Mouse (Mus musculus): Measurements from ENCODE around the gene Fat2. TPM values are rescaled to one million over a fixed set of nuclear protein-coding genes. Genes with fewer than 3 reads are reported as not detected.
A peak's percentile ranks its signal among the peaks of the same experiment; 100 is the strongest.

Gene Fat2
- polyA plus RNA-seq, 1 experiment from 2014 or later, result 0.10 TPM

DNA sequence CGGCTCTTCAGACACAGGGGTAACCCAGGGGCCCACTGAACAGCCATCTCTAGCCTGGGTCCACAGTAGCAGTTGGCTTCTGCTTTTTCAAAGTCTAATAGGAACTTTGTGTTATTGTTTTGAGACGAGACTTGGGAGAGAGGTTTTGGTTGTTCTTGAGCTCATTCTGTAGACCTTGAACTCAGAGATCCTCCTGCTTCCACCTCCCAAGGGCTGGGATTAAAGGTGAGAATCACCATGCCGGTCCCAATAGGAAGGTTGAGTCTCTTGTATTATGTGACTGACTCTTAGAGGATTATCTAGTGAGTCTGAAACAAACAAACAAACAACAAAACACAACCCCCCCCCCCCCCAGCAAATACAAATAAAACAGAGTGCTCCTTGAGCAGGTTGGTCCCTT lies 117.9 kb downstream of the Fat2 start:
- no peaks in the 10 kb centered on the region for H3K9me3 ChIP-seq (replicated peaks)
- peaks cover 42% of the 10 kb centered on the region for H3K36me3 ChIP-seq
- no peak for ATAC-seq (ENCODE audit: low FRiP score)
- H3K4me2 ChIP-seq (replicated peaks), result no peak overlapping the region
- no peak overlapping the region for H3K4me3 ChIP-seq
- 93% methylated on average over 3 of the region's 3 CpGs for WGBS
- no peak overlapping the region for H3K9ac ChIP-seq
- no peaks in the 10 kb centered on the region for H3K27me3 ChIP-seq
- H3K27ac ChIP-seq, result no peak overlapping the region
- H3K4me1 ChIP-seq, result no peaks in the 10 kb centered on the region

DNA sequence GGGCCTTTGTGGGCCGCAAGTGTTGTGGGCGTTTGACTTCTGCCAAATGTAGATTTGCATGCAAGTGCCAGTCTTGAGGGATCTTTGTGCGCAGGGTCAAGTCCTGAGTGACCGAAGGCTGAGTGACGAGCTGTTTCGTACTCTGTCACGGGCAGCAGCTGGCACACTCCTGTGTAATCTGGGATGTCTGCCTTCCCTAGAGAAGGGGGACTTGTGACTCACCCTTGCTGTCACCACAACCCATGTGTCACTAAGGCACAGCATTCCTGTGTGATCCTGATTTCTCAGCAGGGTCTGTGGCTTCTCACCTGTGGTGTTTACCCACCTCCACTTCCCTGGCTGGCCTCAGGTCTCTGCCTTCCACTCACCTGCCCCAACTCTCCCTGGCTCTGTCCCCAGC lies 118.5 kb downstream of the Fat2 start:
- Histone ChIP-seq H3K27ac (no peak overlapping the region), H3K4me1 (no peaks in the 10 kb centered on the region), H3K27me3 (no peaks in the 10 kb centered on the region), H3K4me3 (no peak overlapping the region), H3K36me3 (peaks cover 36% of the 10 kb centered on the region), H3K4me2 (replicated peaks) (no peak overlapping the region), H3K9ac (no peak overlapping the region), H3K9me3 (replicated peaks) (peaks cover 1% of the 10 kb centered on the region; the same call in 1 of the 2 replicates)
- 97% methylated on average over 7 of the region's 7 CpGs for WGBS
- no peak for ATAC-seq (ENCODE audit: low FRiP score)

DNA sequence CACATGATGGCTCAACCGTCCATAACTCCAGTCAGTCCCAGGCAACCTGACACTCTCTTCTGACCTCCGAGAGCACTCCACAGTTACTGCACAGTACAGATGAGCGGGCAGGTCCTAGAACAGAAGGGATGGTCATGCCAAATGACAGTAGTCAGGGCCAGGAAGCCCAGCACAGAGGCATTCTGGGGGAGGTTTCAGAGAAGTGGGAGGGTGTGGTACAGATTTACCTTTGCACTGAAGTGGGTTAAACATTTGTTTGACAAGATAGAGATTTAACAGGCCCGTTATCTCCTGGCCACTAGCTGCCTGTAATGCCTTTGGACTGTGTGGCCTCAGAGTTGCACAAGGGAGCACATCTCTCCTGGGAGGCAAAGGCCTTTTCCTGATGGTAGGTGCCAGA lies 118.9 kb downstream of the Fat2 start:
- WGBS, result 87% methylated on average over 4 of the region's 4 CpGs
- H3K9me3 ChIP-seq (replicated peaks), result peaks cover 6% of the 10 kb centered on the region; the same call in 1 of the 2 replicates
- no peaks in the 10 kb centered on the region for H3K4me1 ChIP-seq
- peaks cover 32% of the 10 kb centered on the region for H3K36me3 ChIP-seq
- no peak overlapping the region for H3K4me3 ChIP-seq
- no peaks in the 10 kb centered on the region for H3K27me3 ChIP-seq
- ATAC-seq (ENCODE audit: low FRiP score), result no peak
- no peak overlapping the region for H3K4me2 ChIP-seq (replicated peaks)
- no peak overlapping the region for H3K27ac ChIP-seq
- no peak overlapping the region for H3K9ac ChIP-seq

DNA sequence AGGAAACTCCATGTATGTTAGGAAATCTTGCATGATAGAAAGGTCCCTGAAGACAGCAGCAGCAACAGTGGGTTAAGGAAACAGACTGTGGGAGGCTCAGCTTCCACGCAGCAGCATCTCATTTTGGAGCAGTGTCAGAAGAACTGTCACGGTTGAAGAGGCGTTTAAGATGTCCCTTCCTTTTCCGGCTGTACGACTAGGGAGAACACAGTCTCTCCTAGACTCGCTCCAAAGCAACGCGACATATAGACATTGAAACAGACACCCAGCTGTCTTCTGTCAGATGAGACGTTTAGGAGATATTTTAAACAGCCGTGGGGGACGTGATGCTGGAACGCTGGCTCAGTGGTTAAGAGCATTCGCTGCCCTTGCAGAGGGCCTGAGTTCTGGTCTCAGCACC lies 119.5 kb downstream of the Fat2 start:
- Histone ChIP-seq H3K4me1 (no peaks in the 10 kb centered on the region), H3K27me3 (no peaks in the 10 kb centered on the region), H3K4me2 (replicated peaks) (no peak overlapping the region), H3K36me3 (peaks cover 26% of the 10 kb centered on the region), H3K27ac (no peak overlapping the region), H3K9ac (no peak overlapping the region), H3K9me3 (replicated peaks) (peaks cover 6% of the 10 kb centered on the region; the same call in 1 of the 2 replicates), H3K4me3 (no peak overlapping the region)
- WGBS, result 81% methylated on average over 13 of the region's 13 CpGs
- no peak for ATAC-seq (ENCODE audit: low FRiP score)

DNA sequence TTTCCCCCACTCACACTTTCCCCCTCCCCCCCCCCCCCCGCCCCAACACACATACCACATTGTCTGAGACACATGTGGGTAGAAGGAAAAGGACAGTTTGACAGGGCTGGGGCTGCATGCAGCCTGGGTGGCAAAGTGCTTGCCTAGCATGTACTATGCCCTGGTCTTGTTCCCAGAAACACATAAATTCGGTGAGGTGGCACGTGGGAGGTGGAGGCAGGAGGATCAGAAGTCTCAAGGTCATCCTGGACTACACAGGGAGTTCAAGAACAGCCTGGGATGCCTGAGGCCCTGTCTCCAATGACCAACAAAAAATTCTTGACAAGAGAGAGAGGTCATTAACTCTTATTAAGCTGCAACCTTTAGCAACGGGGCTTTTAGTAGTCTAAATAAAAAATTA lies 120.3 kb downstream of the Fat2 start:
- peaks cover 21% of the 10 kb centered on the region; the same call in 1 of the 2 replicates for H3K36me3 ChIP-seq
- H3K27me3 ChIP-seq, result no peaks in the 10 kb centered on the region
- H3K4me1 ChIP-seq, result no peaks in the 10 kb centered on the region
- no peak overlapping the region for H3K9ac ChIP-seq
- 69% methylated on average over 3 of the region's 4 CpGs for WGBS
- no peak overlapping the region for H3K4me3 ChIP-seq
- no peak for ATAC-seq (ENCODE audit: low FRiP score)
- H3K27ac ChIP-seq, result no peak overlapping the region
- H3K9me3 ChIP-seq (replicated peaks), result peaks cover 6% of the 10 kb centered on the region; the same call in 1 of the 2 replicates
- no peak overlapping the region for H3K4me2 ChIP-seq (replicated peaks)

DNA sequence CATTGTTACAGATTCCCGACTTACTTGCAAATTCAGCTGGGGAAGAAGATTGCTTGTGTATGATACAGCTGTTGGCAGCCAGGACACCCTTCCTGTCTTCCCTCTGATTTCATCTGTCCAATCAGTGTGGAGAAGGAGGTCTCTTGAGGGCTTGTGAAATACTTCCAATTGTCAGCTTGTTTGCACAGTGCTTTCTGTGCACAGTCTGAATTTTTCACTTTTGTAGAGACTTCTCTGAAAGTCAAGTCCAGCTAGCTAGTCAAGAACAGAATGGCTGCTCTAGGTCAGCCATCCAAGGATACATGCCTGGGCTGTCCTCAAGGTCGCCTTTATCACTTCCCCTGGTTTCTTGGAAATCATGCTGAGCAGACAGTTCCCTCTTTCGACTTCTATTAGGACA lies 121.4 kb downstream of the Fat2 start:
- Histone ChIP-seq H3K36me3 (peaks cover 14% of the 10 kb centered on the region; the same call in 1 of the 2 replicates), H3K4me3 (no peak overlapping the region), H3K27me3 (no peaks in the 10 kb centered on the region), H3K9ac (no peak overlapping the region), H3K27ac (no peak overlapping the region), H3K9me3 (replicated peaks) (peaks cover 6% of the 10 kb centered on the region; the same call in 1 of the 2 replicates), H3K4me2 (replicated peaks) (no peak overlapping the region), H3K4me1 (no peaks in the 10 kb centered on the region)
- no peak for ATAC-seq (ENCODE audit: low FRiP score)
- 84% methylated on average over 3 of the region's 3 CpGs for WGBS

DNA sequence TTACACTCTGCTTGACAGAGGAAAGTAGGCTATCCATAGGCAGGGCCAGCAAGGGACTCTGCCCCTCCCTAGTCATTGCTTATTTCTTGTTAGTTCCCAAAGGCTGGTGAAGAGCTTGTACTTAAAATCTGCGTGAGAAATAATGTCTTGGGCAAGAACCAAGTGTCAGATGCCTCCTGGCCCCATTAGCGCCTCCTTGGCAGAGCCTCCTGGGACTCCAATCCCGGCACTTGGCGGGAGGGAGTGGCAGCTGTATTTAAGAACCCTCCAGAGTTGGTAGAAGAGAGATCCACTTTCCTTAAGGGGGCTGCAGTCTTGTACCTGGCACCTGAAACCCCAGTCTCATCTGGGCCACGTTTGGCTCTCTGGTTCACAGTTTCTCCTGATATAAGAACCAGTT lies 122.2 kb downstream of the Fat2 start:
- Histone ChIP-seq H3K9ac (no peak overlapping the region), H3K4me3 (no peak overlapping the region), H3K27ac (no peak overlapping the region), H3K27me3 (no peaks in the 10 kb centered on the region), H3K9me3 (replicated peaks) (peaks cover 6% of the 10 kb centered on the region; the same call in 1 of the 2 replicates), H3K36me3 (peaks cover 7% of the 10 kb centered on the region; the same call in 1 of the 2 replicates), H3K4me2 (replicated peaks) (no peak overlapping the region), H3K4me1 (0 out of 2 replicates have a peak, but pooled peaks cover 7% of the 10 kb centered on the region)
- 89% methylated on average over 5 of the region's 5 CpGs for WGBS
- no peak for ATAC-seq (ENCODE audit: low FRiP score)

DNA sequence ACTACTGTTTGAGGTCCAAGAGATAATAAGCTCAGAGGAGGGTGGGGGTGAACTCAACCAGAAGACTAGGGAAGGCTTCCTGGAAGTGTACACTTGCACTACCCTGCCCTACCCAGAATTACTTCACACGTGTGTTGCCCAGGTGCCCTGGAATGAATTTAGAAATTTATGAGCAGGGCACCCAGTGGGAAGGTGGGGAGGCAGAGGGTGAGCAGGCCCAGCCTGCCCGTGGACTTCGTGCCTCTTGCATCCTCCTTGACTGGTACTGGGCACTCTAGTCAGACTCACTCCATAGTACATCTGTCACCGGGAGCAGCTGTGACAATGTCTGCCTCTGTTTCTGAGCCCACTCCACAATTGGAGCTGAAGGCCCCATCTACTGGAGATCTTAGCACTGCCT lies 122.8 kb downstream of the Fat2 start:
- no peak for ATAC-seq (ENCODE audit: low FRiP score)
- WGBS, result 91% methylated on average over 4 of the region's 4 CpGs
- Histone ChIP-seq H3K4me1 (0 out of 2 replicates have a peak, but pooled peaks cover 7% of the 10 kb centered on the region), H3K9ac (no peak overlapping the region), H3K36me3 (peaks cover 3% of the 10 kb centered on the region; the same call in 1 of the 2 replicates), H3K4me2 (replicated peaks) (no peak overlapping the region), H3K27me3 (no peaks in the 10 kb centered on the region), H3K27ac (no peak overlapping the region), H3K4me3 (no peak overlapping the region), H3K9me3 (replicated peaks) (peaks cover 6% of the 10 kb centered on the region; the same call in 1 of the 2 replicates)

DNA sequence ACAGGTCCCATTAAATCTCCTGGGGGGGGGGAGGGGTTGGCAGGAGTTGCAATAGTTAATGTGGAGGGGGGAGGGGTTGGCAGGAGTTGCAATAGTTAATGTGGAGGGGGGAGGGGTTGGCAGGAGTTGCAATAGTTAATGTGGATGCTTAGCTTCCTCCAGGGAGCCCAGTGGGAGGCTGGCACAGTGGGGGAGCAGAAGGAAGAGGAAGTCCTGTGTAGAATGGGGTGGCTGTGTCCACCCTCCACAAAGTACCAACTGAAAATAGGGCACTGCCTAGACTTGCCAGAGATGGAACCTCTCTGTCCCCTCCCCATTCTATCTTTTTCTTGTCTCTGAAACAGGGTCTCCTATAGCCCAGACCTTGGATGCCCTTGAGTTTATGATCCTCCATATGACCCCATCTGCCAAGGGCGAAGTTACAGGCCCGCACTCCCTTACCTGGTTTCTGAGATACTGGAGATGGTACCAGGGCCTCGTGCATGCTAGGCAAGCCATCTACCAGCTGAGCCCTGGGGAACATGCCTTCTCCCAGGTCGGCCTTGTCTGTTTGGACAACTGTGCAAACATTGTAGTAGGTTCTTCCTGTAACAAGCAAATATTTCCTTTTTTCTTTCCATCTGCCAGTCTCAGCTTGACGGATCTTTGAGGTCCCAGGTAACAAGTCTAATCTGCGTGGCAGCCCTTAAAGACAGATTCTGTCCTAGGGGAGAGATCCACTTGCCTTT lies 126.6 kb downstream of the Fat2 start:
- peaks cover 19% of the 10 kb centered on the region for H3K4me1 ChIP-seq

DNA sequence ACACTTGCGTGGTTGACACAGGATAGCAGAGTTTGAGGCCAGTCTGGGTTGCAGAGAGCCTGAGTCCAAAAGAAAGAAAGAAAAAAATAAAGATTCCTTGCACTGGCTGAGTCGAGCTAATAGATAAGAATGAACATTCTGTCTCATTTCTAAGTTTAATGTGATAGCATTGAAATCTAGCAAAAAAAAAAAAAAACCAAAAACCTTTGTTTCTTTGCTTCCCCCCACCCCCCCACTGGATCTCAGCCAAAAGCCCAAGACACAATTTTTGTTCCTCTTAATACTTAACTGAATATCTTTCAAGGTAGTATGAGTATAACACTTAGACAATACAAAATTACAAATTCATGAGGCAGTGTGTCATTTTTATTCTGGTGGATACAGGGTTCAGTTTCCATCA lies 127.3 kb downstream of the Fat2 start:
- H3K27ac ChIP-seq, result no peak overlapping the region
- peaks cover 6% of the 10 kb centered on the region; the same call in 1 of the 2 replicates for H3K9me3 ChIP-seq (replicated peaks)
- no peak overlapping the region for H3K4me2 ChIP-seq (replicated peaks)
- 76% methylated on average over 2 of the region's 2 CpGs for WGBS
- H3K4me1 ChIP-seq, result peaks cover 21% of the 10 kb centered on the region
- no peak for ATAC-seq (ENCODE audit: low FRiP score)
- no peak overlapping the region for H3K9ac ChIP-seq
- H3K27me3 ChIP-seq, result no peaks in the 10 kb centered on the region
- H3K36me3 ChIP-seq, result peaks cover 1% of the 10 kb centered on the region; the same call in 1 of the 2 replicates
- no peak overlapping the region for H3K4me3 ChIP-seq

More for the DNA sequence above, 126.6 kb downstream of the Fat2 start:
- Histone ChIP-seq H3K27ac (no peak overlapping the region), H3K27me3 (no peaks in the 10 kb centered on the region), H3K4me3 (no peak overlapping the region), H3K36me3 (peaks cover 3% of the 10 kb centered on the region; the same call in 1 of the 2 replicates), H3K4me2 (replicated peaks) (no peak overlapping the region), H3K9me3 (replicated peaks) (peaks cover 6% of the 10 kb centered on the region; the same call in 1 of the 2 replicates), H3K9ac (no peak overlapping the region)
- ATAC-seq (ENCODE audit: low FRiP score), result no peak
- WGBS, result 74% methylated on average over 6 of the region's 6 CpGs

DNA sequence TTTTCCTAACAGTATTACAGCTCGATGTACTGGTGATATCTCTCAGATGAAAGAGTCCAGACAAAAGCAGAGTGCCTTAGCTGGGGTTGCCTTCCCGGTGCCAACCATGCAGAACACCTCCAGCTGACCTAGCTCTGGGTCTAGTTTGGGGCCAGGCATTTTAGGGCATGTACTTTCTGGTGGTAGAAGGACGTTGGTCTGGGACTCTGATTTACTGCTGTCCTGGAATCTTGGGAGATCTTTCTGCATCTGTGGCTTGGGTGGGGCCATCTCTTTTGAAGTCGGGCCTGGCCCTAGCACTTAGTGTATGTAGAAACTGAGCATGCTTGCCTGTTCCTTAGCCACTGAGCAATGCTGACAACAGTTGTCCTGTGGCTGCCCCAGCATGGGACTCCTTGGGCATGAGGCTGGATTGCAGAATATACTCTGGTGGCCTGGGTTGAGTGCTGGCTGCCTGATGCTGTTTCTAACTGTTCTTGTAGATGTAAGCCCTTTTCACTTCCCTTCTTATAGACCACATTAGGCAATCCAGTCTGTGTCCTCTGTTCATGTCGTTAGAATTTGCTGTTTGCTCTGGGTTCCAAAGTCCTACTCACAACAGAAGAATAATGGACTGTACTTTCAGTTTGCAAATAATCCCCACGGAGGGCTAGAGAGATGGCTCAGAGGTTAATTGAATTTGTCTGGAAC lies 128.2 kb downstream of the Fat2 start:
- H3K9ac ChIP-seq, result no peak overlapping the region
- H3K36me3 ChIP-seq, result no peaks in the 10 kb centered on the region
- no peak overlapping the region for H3K27ac ChIP-seq
- no peak overlapping the region for H3K4me3 ChIP-seq
- WGBS, result 72% methylated on average over 6 of the region's 6 CpGs
- no peak overlapping the region for H3K4me2 ChIP-seq (replicated peaks)
- ATAC-seq (ENCODE audit: low FRiP score), result no peak
- H3K9me3 ChIP-seq (replicated peaks), result peaks cover 6% of the 10 kb centered on the region; the same call in 1 of the 2 replicates
- peaks cover 21% of the 10 kb centered on the region for H3K4me1 ChIP-seq
- H3K27me3 ChIP-seq, result no peaks in the 10 kb centered on the region

DNA sequence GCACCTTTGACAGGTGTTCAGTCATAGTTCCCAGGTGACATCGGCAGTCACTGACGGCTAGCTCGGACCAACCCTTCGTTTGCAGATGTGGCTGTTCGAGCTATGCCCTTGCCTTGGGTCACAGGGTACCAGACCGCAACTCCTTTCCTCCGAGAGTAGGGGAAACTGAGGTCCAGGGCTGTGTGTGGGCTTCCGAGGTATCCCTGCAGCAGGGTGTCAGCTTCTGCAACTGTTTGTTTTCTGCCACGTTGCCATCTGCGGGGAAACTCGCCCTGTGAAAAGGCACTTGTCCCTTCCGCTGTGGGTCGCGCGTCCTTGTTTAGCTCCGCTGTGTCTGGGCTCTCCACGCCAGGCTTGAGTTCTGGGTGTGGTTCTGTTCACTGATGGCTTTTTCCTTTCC lies 131.8 kb downstream of the Fat2 start:
- Histone ChIP-seq H3K4me2 (replicated peaks) (peak overlapping the region; percentile 91), H3K4me3 (peak overlapping the region; percentile 63), H3K27ac (no peak overlapping the region), H3K9ac (peak overlapping the region; percentile 72), H3K9me3 (replicated peaks) (no peaks in the 10 kb centered on the region), H3K4me1 (peaks cover 19% of the 10 kb centered on the region), H3K36me3 (no peaks in the 10 kb centered on the region), H3K27me3 (no peaks in the 10 kb centered on the region)
- 9% methylated on average over 17 of the region's 17 CpGs for WGBS
- ATAC-seq (ENCODE audit: low FRiP score), result peak; percentile 69
